Mouse (Mus musculus): ENCODE measurements around the gene Focad. TPM values are rescaled to one million over a fixed set of nuclear protein-coding genes. Genes with fewer than 3 reads are reported as not detected.

Gene Focad
- polyA plus RNA-seq, 1 experiment from 2014 or later: 3.4 TPM

DNA sequence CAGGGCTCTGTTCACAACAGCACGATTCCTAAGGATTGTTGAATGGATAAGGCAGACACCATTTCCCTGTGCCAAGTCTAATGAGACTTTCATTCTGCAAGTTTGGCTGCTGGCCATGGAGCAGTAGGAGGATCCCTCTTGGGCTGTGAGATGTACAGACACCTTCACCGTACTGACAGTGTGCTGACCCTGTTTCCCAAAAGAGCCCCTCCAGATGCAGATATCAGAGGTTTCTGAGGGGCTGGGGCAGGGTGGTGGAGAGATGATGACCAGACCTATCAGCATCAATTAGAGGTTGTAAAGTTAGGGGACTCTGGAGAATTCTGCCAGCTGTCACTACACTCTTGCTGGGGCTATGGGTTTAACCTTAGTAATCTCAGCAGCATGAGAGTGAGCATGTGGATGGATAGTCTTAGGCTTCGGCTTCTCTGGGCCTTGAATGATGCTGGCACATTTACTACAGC is 115.0 kb downstream of the Focad start:
- no peak for ATAC-seq

GRCm38 (mm10) chr4:88210602-88211001 is 116.2 kb downstream of the Focad start:
- ATAC-seq: no peak

More for the DNA sequence above, 115.0 kb downstream of the Focad start:
- TF ChIP-seq EP300 (IDR thresholded peaks at IDR 0.05; ENCODE audit: low read depth) (no peak), CTCF (IDR thresholded peaks at IDR 0.05; ENCODE audit: low read depth) (no peak)
- Histone ChIP-seq H3K4me3 (ENCODE audit: low read depth, low read length) (no peak overlapping the region), H3K9ac (replicated peaks) (no peak overlapping the region), H3K27me3 (ENCODE audit: insufficient read depth, low read length) (no peaks in the 10 kb centered on the region), H3K9me3 (ENCODE audit: low read length) (no peaks in the 10 kb centered on the region), H3K4me2 (ENCODE audit: low read depth, low read length) (no peak overlapping the region), H3K27ac (ENCODE audit: low read depth) (no peak overlapping the region), H3K36me3 (replicated peaks; ENCODE audit: insufficient read depth, low read length) (no peaks in the 10 kb centered on the region), H3K4me1 (ENCODE audit: insufficient read depth) (no peaks in the 10 kb centered on the region)
- 79% methylated on average over 3 of the region's 3 CpGs for WGBS (ENCODE audit: insufficient replicate concordance)
- no peak for DNase-seq

DNA sequence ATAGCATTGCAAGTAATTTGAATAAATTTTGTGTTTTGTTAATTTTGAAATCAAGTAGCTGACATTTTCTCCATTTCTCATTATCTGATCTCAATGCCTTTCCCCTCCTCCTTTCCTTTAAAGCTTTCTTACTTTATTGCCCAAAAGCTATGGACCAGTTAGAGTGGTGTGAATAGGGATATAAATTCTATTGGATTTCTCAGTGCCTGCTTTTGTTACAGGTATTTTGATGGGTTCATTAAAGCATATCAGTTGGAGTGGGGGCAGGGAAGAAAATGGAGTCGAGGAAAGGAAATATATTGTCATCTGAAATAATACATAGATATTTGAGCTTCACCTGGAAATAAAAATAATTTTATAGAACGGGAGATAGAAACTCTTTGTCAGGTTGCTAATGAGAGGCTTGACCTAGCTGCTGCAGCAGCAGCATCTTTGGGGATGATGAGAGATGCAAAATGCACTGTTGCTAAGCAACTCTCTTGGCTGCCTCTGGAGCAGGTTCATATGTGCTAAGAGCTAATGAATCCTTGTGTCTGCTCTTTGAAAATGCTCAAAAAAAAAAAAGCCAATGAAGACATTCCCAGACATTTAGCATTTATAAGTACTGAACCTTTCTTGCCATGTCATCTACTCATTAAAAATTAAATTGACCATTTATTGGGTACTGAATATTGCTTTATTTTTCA is 116.9 kb downstream of the Focad start:
- Histone ChIP-seq H3K9me3 (ENCODE audit: low read length) (no peaks in the 10 kb centered on the region), H3K9ac (replicated peaks) (no peak overlapping the region), H3K27ac (ENCODE audit: low read depth) (no peak overlapping the region), H3K36me3 (replicated peaks; ENCODE audit: insufficient read depth, low read length) (no peaks in the 10 kb centered on the region), H3K4me2 (ENCODE audit: low read depth, low read length) (no peak overlapping the region), H3K4me3 (ENCODE audit: low read depth, low read length) (no peak overlapping the region), H3K4me1 (ENCODE audit: insufficient read depth) (no peaks in the 10 kb centered on the region), H3K27me3 (ENCODE audit: insufficient read depth, low read length) (no peaks in the 10 kb centered on the region)
- no peak for ATAC-seq
- DNase-seq: no peak
- 82% methylated on average over 2 of the region's 2 CpGs for whole genome bisulfite sequencing (ENCODE audit: insufficient replicate concordance)
- no peak for TF ChIP-seq EP300 (IDR thresholded peaks at IDR 0.05; ENCODE audit: low read depth)
- TF ChIP-seq CTCF (IDR thresholded peaks at IDR 0.05; ENCODE audit: low read depth): no peak

More at GRCm38 (mm10) chr4:88210602-88211001, 116.2 kb downstream of the Focad start:
- Histone ChIP-seq H3K27ac (ENCODE audit: low read depth) (no peak overlapping the region), H3K4me1 (ENCODE audit: insufficient read depth) (no peaks in the 10 kb centered on the region), H3K36me3 (replicated peaks; ENCODE audit: insufficient read depth, low read length) (no peaks in the 10 kb centered on the region), H3K4me2 (ENCODE audit: low read depth, low read length) (no peak overlapping the region), H3K4me3 (ENCODE audit: low read depth, low read length) (no peak overlapping the region), H3K9ac (replicated peaks) (no peak overlapping the region), H3K9me3 (ENCODE audit: low read length) (no peaks in the 10 kb centered on the region), H3K27me3 (ENCODE audit: insufficient read depth, low read length) (no peaks in the 10 kb centered on the region)
- no peak for DNase-seq
- WGBS (ENCODE audit: insufficient replicate concordance): 82% methylated on average over 6 of the region's 6 CpGs
- TF ChIP-seq EP300 (IDR thresholded peaks at IDR 0.05; ENCODE audit: low read depth) (no peak), CTCF (IDR thresholded peaks at IDR 0.05; ENCODE audit: low read depth) (no peak)

- H3K4me1 ChIP-seq (ENCODE audit: insufficient read depth): no peaks in the 10 kb centered on the region
- TF ChIP-seq EP300 (IDR thresholded peaks at IDR 0.05; ENCODE audit: low read depth): no peak
- TF ChIP-seq CTCF (IDR thresholded peaks at IDR 0.05; ENCODE audit: low read depth): no peak
- DNase-seq: no peak
- no peaks in the 10 kb centered on the region for H3K9me3 ChIP-seq (ENCODE audit: low read length)
- H3K4me2 ChIP-seq (ENCODE audit: low read depth, low read length): no peak overlapping the region
- H3K4me3 ChIP-seq (ENCODE audit: low read depth, low read length): no peak overlapping the region
- H3K27me3 ChIP-seq (ENCODE audit: insufficient read depth, low read length): no peaks in the 10 kb centered on the region
- ATAC-seq: no peak
- H3K9ac ChIP-seq (replicated peaks): no peak overlapping the region
- 91% methylated on average over 3 of the region's 3 CpGs for WGBS (ENCODE audit: insufficient replicate concordance)
- no peak overlapping the region for H3K27ac ChIP-seq (ENCODE audit: low read depth)
- no peaks in the 10 kb centered on the region for H3K36me3 ChIP-seq (replicated peaks; ENCODE audit: insufficient read depth, low read length)
Measured at GRCm38 (mm10) chr4:88213895-88214294, 119.5 kb downstream of the Focad start.

DNA sequence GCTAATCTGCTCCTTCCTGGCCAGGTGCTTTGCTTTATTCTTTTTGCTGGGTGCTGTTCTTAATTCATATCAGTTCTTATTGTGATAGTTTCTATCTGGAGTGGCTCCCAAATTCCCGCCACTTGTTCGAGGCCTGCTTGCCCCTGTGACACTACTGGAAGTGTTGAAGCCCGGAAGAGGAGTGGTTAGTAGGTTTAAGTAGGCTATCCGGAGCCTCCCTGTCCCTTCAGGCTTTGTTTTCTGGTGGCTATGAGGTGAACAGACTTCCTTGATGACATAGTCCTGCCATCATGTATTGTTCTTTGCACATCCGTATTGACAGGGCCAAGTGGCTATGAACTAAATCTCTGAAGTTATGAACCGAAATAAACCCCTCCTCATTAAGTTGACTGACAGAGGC is 123.9 kb downstream of the Focad start:
- ATAC-seq (no peak), DNase-seq (no peak)
- no peak overlapping the region for H3K27ac ChIP-seq (ENCODE audit: low read depth)
- no peak for TF ChIP-seq EP300 (IDR thresholded peaks at IDR 0.05; ENCODE audit: low read depth)
- no peak for TF ChIP-seq CTCF (IDR thresholded peaks at IDR 0.05; ENCODE audit: low read depth)
- no peak overlapping the region for H3K9ac ChIP-seq (replicated peaks)
- no peak overlapping the region for H3K4me2 ChIP-seq (ENCODE audit: low read depth, low read length)
- 74% methylated on average over 6 of the region's 6 CpGs for WGBS (ENCODE audit: insufficient replicate concordance)
- H3K27me3 ChIP-seq (ENCODE audit: insufficient read depth, low read length): no peaks in the 10 kb centered on the region
- no peaks in the 10 kb centered on the region for H3K36me3 ChIP-seq (replicated peaks; ENCODE audit: insufficient read depth, low read length)
- no peaks in the 10 kb centered on the region for H3K4me1 ChIP-seq (ENCODE audit: insufficient read depth)
- H3K9me3 ChIP-seq (ENCODE audit: low read length): no peaks in the 10 kb centered on the region
- no peak overlapping the region for H3K4me3 ChIP-seq (ENCODE audit: low read depth, low read length)

DNA sequence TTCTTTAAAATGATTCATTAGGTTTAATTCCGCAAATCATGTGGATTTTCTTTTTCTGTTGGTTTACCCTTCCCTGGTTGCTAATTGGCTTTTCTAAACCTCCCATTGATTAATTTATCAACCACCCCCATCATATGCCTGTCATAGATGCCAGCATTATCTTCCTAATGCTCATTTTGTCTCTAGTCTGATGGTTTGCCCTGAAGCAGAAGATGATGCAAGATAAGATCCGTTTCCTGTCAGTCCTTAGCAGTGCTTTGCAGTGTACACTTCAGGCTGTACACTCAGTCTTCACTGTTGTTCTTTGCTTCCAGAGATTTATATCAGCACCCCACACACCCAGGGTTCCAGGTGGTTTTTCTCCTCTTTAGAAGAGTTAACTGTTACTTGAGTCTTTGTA is 124.4 kb downstream of the Focad start:
- WGBS (ENCODE audit: insufficient replicate concordance): 63% methylated on average over 2 of the region's 2 CpGs
- H3K4me3 ChIP-seq (ENCODE audit: low read depth, low read length): no peak overlapping the region
- TF ChIP-seq CTCF (IDR thresholded peaks at IDR 0.05; ENCODE audit: low read depth): no peak
- no peak for TF ChIP-seq EP300 (IDR thresholded peaks at IDR 0.05; ENCODE audit: low read depth)

More for the DNA sequence above, 124.4 kb downstream of the Focad start:
- Histone ChIP-seq H3K4me1 (ENCODE audit: insufficient read depth) (no peaks in the 10 kb centered on the region), H3K27ac (ENCODE audit: low read depth) (no peak overlapping the region), H3K9me3 (ENCODE audit: low read length) (no peaks in the 10 kb centered on the region), H3K4me2 (ENCODE audit: low read depth, low read length) (no peak overlapping the region), H3K9ac (replicated peaks) (no peak overlapping the region), H3K27me3 (ENCODE audit: insufficient read depth, low read length) (no peaks in the 10 kb centered on the region), H3K36me3 (replicated peaks; ENCODE audit: insufficient read depth, low read length) (no peaks in the 10 kb centered on the region)
- ATAC-seq: no peak
- DNase-seq: no peak
